Mouse (Mus musculus) lung, postnatal 25 days (tissue): ENCODE results near the gene Ms4a6c.
"Not testable (repeated sequence)": the region's sequence is repeated elsewhere in the genome, so short reads cannot be mapped to it uniquely, and the experiment has no call there.

Source experiments
- DNase-seq: peaks from one replicate; pipeline ENCODE4 v3.0.0; 2022; ENCODE audit warnings: low spot score

Gene Ms4a6c

DNA sequence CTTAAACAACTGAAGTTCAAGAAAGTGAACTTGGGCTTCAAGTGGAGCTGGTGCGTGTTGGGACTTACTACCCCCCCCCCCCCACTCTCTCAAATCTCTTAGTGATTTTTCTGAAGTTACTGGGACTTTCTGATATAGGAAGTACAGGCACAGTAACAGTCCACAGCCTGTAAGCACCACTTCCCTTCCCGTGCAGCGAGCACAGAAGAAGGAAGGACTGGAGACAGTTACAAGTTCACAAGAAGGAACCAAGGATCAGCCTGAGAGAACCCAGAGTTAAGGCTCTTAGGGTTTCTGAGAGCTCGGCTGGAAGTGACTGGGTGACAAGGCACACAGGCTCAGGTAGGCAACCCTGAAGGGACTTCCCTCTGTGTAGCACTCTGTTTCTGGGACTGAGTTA lies at the start of gene Ms4a6c:
Ms4a6c (plus strand) TSS at position 152 of the 400 bp plus-strand sequence.
- DNase-seq = peak; percentile 12

GRCm38 (mm10) chr19:11431209-11431608 lies 38.0 kb upstream of the Ms4a6c start:
- DNase-seq = peak; percentile 26

GRCm38 (mm10) chr19:11435058-11435834 lies 33.9 kb upstream of the Ms4a6c start:
- DNase-seq = no peak

- DNase-seq = peak; percentile 21
Measured at GRCm38 (mm10) chr19:11443338-11443737, 25.8 kb upstream of the Ms4a6c start, which contains the start of gene Ms4a4b. Gene Ms4a4b, plus strand, starts transcription at chr19:11443553.

GRCm38 (mm10) chr19:11443964-11444363 lies 25.2 kb upstream of the Ms4a6c start:
- DNase-seq = no peak

GRCm38 (mm10) chr19:11447238-11447637 lies 21.9 kb upstream of the Ms4a6c start:
- peak; percentile 16 for DNase-seq

DNA sequence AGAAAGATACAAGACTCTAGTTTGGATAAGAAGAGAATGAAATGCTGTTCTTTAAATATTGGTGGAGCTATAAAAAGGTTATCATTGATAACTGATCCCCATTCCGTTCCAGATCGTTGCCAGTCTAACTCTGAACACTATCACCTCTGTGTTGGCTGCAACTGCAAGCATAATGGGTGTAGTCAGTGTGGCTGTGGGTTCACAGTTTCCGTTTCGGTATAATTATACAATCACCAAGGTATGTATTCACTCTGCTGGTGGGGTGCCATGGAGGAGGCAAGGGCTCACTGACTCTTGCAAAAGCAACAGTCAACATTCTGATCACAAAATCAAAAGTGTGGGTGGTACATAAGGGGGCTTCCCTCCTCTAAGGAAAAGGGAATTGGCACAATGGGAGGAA lies 10.1 kb upstream of the Ms4a6c start:
- DNase-seq = not testable (repeated sequence)

DNA sequence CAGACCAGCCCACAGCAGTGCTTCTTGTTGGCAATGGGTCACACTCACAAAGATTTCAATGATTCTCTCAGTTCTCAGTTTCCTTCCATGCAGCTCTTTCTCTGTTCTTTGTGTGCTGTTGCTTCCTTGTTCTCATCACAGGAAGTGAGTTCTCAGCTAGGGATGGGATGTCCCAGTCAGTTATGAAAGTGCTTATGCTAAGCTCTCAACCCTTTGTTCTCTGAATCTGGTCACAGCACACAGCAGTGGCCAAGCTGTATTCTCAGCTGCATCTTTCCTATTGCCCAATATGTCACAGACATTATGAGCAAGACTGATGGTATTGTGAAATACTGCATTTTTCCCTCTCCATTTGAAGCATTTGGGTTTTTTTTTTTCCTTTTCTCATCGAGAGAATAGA lies 4.4 kb upstream of the Ms4a6c start:
- peak; percentile 35 for DNase-seq

GRCm38 (mm10) chr19:11466471-11466870 lies 2.7 kb upstream of the Ms4a6c start:
- DNase-seq = no peak

GRCm38 (mm10) chr19:11468361-11468760 lies 805 bp upstream of the Ms4a6c start:
- DNase-seq = not testable (repeated sequence)

- no peak for DNase-seq
Measured at GRCm38 (mm10) chr19:11479714-11480113, 10.5 kb downstream of the Ms4a6c start.

GRCm38 (mm10) chr19:11482684-11483083 lies 13.5 kb downstream of the Ms4a6c start:
- DNase-seq = no peak

GRCm38 (mm10) chr19:11483941-11484340 lies 14.8 kb downstream of the Ms4a6c start:
- no peak for DNase-seq

- DNase-seq = peak; percentile 17
Measured at GRCm38 (mm10) chr19:11484388-11484787, 15.2 kb downstream of the Ms4a6c start.

GRCm38 (mm10) chr19:11485266-11485665 lies 16.1 kb downstream of the Ms4a6c start:
- DNase-seq = peak; percentile 20

- DNase-seq = peak; percentile 26
Measured at GRCm38 (mm10) chr19:11485746-11486145, 16.6 kb downstream of the Ms4a6c start, which contains the start of gene Gm8369. Gene Gm8369, plus strand, starts transcription at chr19:11485938.

DNA sequence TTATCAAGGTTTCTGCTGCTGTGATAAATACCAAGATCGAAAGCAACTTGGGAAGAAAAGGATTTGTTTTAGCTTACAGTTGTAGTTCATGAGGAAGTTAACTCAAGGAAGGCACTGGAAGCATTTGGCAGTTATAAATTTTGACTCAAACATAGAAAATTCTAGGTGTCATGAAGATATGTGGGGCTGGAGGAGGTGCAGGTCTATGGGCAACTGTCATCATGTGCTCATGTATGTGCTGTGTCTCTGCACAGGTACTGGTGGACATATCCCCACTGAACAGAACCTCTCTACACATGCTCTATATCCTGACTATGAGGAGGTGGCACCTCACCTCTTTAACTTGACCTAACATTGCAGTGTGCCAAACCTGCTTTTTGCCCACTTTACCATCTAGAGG lies 17.4 kb downstream of the Ms4a6c start:
- no peak for DNase-seq

DNA sequence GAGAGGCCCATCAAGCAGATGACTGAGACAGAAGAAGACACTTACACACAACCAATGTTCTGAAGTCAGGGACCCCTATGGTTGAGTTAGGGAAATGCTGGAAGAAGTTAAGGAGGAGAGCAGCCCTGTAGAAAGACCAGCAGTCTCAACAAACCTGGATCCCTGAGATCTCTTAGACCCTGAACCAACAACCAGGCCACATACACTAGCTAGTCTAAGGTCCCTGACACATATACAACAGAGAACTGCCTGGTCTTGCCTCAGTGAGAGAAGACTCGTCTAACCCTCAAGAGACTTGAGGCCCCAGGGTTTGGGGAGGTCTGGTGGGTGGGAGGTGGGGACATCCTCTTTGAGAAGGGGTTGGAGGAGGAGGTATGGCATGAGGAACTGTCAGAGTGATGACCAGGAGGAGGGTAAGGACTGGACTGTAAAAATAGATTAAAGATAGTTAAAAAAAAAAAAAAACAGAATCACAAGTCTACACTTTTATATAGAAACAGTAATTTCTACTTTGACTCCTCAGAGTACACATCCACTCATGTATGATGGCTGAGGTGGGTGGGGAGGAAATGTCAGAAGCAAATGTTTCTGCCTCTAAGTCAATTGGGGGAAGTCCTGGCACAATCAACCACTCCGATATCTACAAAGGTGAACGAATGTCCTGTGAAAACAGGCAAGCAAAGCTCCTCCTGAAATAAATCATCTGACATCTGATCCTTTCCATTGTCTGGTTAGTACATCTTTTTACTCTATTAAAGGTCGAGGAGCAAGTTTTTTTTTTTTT lies 22.4 kb downstream of the Ms4a6c start:
- DNase-seq = no peak

DNA sequence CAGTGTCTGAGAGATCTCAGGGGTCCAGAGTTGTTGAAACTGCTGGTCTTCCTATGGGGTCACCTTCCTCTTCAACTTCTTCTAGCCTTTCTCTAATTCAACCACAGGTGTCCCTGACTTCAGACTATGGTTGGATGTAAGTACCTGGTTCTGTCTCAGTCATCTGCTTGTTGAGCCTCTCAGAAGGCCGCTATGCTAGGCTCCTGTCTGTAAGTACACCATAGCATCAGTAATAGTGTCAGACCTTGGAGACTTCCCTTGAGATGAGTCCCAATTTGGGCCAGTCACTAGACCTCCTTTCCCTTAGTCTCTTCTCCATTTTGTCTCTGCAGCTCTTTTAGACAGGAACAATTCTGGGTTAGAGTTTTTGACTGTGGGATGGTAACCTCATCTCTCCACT lies 23.5 kb downstream of the Ms4a6c start:
- no peak for DNase-seq

GRCm38 (mm10) chr19:11494519-11494918 lies 25.4 kb downstream of the Ms4a6c start:
- no peak for DNase-seq

- DNase-seq = no peak
Measured at GRCm38 (mm10) chr19:11496361-11496760, 27.2 kb downstream of the Ms4a6c start.

DNA sequence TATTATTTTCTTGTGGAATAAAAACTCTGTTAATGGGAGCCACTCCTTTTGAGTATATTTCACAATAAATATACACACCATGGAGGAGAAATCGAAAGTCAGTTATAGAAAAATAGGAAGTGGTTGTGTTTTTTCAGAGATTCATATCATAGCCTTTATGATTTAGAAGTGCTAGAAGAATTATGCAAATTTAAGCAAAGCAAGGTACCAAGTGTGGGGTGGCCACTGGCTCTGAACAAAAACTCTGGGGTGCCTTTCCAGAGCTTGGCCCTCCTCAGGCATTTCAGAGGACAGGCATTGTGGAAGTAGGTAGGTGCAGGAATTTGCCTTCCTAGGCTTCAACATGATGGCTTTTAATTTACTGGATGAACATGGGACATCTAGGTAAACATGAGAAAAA lies 28.1 kb downstream of the Ms4a6c start:
- DNase-seq = not testable (repeated sequence)

GRCm38 (mm10) chr19:11500796-11501195 lies 31.6 kb downstream of the Ms4a6c start:
- DNase-seq = no peak
